Mouse (Mus musculus): ENCODE results near the gene Asic3.

Asic3 gene

DNA sequence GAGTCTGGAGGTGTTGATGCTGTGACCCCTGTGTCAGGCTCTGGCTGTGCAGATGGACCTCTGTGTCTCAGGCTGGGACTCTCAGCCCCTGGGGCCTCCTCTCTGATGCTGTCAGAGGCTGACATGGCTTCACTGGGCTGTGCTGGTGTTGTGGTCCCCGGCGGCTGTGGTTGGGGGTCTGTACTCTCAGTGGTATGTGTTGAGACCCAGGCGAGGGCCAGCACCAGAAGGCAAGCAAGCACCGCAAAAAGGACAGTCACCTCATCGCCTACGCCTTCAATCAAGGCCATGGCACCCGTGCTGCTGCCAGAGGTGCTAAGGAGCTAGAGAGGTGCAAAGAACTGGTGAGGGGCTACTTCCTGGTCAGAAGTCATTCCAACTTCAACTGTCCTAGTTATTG is 33.4 kb downstream of the Asic3 start:
- intact Hi-C loops (cut with DNase I): no loop called here

DNA sequence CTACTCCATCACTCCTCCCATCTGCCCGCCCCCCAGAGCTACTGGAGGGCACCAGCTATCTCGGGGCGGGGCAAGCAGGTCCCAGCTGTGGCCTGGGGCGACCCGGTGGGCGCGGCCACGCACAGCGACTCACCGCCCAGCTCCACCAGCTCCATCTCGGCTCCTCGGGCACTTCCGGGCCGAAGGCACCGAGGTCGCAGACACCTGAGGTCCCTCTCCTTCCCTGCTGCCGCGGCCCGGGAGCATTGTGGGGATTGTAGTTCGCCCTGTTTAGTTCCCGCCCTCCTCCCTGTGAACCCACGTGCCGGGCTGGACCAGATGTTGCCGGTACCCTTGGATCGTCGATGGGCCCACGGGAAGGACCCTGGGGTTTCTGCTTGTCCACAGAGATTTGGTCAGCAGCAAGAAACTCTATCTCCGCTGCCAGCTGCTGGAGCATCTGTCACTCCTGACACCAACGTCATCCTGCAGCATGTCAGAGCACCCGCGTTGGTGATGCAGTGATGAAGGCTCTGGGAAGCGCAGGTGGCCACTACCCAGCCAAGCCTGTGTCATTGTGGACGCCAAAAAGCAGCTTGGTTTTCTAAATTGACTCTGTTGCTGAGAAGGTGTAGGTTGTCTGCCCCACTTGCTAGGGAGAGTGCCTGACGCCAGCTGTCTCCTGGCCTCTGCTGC is 34.6 kb downstream of the Asic3 start, which contains the start of gene Tmub1:
TSS of gene Tmub1 (minus strand) at position 231 of the 675 bp plus-strand sequence.
- intact Hi-C loops (cut with DNase I): no loop called here

DNA sequence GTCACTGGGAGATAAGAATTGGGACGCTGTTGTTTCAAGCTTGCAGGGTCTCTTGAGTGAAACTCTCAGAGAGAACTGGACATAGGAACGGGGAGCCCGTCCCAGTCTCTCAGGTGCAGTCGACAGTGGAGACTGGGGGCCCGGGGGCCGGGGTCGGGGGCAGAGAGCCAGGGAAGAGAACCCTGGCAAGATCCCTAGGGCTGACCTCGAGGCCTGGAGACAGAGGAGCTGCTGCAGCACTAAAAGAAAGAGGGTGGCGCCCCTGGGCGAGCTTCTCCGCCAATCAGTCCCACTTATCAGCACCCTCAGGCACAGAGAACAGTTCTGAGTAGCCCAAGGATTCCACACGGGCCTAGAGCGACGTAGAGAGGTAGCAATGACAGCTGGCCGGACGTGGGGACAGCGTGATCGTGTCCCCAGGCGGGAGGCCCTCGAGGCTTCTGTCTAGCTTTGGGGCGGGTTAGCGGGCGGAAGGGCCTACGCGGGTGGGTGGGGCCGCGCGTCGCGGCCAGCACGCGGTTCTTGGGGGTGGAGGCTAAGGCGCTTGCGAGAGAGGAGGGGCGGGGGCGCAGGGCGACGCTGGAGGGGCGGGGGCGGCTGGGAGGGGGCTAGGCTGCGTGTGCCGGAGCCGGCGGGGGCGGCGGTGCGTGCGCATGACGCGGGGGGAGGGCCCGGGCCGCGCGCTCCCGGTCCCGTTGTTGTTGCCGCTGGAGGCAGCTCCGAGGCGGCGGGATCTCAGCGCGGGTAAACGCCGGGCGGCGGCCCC is 38.3 kb downstream of the Asic3 start:
- intact Hi-C loops (cut with DNase I): no loop called here

DNA sequence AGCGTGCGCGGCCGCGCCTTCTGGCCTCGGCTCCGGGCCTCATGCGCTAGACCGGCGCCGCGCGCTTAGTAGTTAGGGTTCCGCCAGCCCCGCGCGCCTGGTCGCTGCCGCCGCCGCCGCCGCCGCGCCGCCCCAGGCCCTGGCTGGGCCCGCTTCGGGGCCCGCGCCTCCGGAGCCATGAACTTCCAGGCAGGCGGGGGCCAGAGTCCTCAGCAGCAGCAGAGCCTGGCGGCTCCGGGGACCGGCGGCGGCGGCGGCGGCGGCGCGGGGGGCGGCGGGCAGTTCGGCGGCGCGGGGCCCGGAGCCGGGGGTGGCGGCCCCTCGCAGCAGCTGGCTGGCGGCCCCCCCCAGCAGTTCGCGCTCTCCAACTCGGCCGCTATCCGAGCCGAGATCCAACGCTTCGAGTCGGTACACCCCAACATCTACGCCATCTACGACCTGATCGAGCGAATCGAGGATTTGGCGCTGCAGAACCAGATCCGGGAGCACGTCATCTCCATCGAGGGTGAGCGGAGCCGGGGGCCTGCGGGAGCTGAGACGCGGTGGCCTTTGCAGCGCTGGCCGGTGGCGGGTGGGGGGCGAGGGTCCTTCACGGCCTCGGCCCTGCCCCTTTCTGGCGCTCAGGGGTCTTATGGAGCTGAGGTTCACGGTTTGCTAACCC is 39.0 kb downstream of the Asic3 start, which contains the start of gene Agap3:
TSS of gene Agap3 (plus strand) at position 148 of the 661 bp plus-strand sequence.
- intact Hi-C loops (cut with DNase I): no loop called here

DNA sequence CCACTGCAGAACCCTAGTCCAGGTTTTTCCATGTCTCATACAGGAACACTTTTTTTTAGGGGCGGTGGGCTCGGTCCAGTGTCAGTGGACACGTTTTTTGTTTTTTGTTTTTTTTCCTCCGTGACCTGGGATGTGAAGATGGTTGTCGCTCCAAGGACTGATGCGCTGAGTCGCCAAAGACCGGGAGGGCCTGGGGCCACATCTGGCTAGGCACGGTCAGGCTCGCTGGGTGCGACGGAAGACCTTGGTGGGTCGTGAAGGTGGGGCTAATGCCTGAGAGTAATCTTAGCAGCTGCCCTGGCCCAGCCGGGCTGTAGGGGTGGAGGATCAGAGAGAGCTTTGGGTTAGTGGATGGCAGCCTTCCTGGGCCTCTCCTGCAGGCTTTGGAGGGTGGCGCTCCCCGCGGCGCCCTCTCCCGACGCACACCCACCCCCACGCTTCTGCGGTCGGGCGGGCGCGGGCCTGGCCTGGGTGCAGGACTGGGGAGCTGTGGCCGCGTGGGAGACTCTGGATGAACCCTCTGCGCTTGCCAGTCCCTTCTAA is 39.6 kb downstream of the Asic3 start:
- intact Hi-C loops (cut with DNase I): no loop called here

DNA sequence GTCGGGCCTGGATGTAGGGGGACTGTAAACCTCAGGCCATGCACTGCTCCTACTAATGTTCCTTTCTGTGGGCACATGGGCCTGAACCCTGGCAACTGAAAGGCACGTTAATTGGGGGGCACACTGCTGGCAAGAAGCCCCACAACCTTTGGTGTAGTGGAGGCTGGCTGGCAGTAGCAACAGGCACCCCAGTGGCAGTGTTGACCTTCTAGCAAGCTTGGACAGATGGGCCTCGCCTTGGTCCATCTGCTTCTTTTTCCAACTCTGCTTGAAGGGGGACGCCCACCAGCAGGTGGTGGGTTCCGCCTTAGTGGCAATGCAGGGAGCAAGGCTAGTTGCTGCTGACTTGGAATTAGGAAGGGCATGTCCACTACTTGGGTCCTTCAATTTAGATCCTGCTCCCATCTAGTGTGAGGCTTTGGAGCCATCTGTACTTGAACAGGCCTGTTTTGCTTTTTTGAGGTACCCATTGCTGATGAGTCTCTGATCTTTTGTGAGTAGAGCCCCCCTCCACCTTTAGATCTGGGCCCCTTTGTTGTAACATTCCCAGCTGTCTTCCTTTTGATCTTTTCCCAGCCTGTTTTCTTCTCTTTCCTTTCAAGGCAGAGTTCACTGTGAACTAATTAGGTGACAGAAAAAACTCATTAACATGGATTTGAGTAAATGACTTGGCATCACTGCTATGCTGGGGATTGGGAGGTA is 40.2 kb downstream of the Asic3 start:
- intact Hi-C loops (cut with DNase I): no loop called here

DNA sequence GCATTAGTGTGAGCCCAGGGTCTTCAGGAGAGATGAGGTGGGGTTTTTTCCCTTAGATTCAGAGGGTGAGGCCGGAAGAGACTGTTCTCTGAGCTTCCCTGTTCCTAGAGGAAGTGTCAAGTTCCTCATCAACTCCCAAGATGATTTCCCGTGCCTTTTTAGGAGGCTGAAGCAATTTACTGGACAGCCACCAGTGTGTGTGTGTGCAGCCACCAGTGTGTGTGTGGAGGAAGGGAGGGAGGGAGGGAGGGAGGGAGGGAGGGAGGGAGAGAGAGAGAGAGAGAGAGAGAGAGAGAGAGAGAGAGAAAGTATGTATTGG is 40.8 kb downstream of the Asic3 start:
- intact Hi-C loops (cut with DNase I): no loop called here

DNA sequence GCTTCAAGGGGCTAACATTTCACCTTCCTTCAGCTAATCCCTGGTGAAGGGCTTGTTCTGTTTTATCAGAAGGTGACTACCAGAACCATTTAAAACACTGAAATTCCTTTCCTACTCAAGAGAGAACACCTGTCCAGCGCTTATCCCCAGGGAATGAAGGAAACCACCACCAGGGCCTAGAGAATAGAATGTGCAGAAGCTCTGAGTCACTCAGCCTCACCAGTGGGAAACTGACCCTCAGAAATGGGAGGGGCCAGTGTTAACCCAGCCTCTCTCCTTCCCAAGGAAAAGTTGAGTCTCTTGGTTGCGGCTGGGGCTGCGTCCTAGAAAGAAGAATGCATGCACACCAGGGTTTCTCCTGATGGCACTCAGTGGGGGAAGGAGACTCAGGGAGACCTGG is 41.9 kb downstream of the Asic3 start:
- intact Hi-C loops (cut with DNase I): no loop called here

DNA sequence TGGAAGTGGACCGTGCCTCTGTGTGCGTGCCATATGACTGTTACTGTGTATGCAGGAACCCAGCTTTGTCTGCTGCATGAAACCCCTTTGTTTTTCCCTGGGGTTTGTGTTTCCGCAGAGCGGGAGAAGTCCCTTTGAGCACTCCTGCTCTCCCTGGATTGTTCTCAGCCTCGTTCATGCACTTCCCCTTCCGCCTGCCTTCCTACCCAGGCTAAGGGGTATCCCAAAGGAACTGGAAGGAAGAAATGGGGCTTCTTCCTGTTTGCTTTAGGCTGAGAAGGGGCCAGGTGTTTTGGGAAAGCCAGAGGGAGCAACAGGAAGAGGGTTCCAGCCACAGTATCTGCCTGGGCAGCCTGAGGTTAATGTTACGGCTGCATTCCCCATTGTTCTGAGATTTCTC is 42.4 kb downstream of the Asic3 start:
- intact Hi-C loops (cut with DNase I): no loop called here

DNA sequence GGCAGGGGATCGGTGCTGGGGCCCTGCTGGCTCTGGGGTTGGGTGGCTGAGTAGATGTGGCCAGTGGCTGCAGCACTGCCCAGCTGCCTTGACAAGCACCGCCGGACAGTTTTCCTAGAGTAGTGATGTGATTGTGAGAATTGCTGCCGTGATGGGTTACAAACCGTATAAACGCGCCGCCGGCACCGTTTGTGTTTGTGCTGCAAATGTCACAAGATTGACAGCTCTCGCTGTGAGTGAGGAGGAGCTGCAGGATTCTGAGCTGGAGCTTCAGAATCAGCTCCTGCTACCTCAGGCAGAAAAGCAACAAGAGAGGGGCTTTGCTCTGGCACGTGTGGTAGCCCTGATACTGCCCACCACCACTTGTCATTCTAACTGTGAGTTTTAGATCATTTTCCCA is 53.6 kb downstream of the Asic3 start:
- intact Hi-C loops (cut with DNase I): no loop called here

Data from adrenal gland (tissue).